Mouse (Mus musculus) midbrain, embryonic 16.5 days (tissue): Measurements from ENCODE around the gene Sergef. TPM values are rescaled to one million over a fixed set of nuclear protein-coding genes. Genes with fewer than 3 reads are reported as not detected.
"Not testable (repeated sequence)": the region's sequence is repeated elsewhere in the genome, so short reads cannot be mapped to it uniquely, and the experiment has no call there.

Experiments
- ATAC-seq: fragments of 200-750 bp; cut with Nextera tagmentation; 2 replicates; pipeline ENCODE4 v1.8.0; 2017; ENCODE audit warnings: moderate TSS enrichment
- H3K27ac ChIP-seq: fragments of 300-500 bp; sonication (generic); 2 replicates; pipeline ENCODE4 v1.5.1; 2014; ENCODE audit warnings: mild to moderate bottlenecking, low read length, mixed read lengths
- H3K27me3 ChIP-seq: fragments of 300-500 bp; sonication (generic); 2 replicates; pipeline ENCODE4 v1.6.1; 2014; ENCODE audit warnings: low read depth, low read length, mixed read lengths; ENCODE audit not compliant: control insufficient read depth, insufficient read depth
- H3K36me3 ChIP-seq: fragments of 300-500 bp; sonication (generic); 2 replicates; pipeline ENCODE4 v1.6.1; 2014; ENCODE audit warnings: mild to moderate bottlenecking, low read length, moderate library complexity, mixed read lengths; ENCODE audit not compliant: control insufficient read depth, insufficient read depth
- H3K4me1 ChIP-seq: fragments of 300-500 bp; sonication (generic); 2 replicates; pipeline ENCODE4 v1.6.1; 2014; ENCODE audit warnings: mild to moderate bottlenecking, low read length, mixed read lengths; ENCODE audit not compliant: control insufficient read depth, insufficient read depth
- H3K4me2 ChIP-seq: fragments of 300-500 bp; sonication (generic); 2 replicates; pipeline ENCODE4 v1.6.1; 2014; ENCODE audit warnings: mild to moderate bottlenecking, low read length, mixed read lengths
- H3K4me3 ChIP-seq: fragments of 300-500 bp; sonication (generic); 2 replicates; pipeline ENCODE4 v1.5.1; 2014; ENCODE audit warnings: low read depth, mild to moderate bottlenecking, low read length, moderate library complexity, mixed read lengths
- H3K9ac ChIP-seq: fragments of 300-500 bp; sonication (generic); 2 replicates; pipeline ENCODE4 v1.6.1; 2014; ENCODE audit warnings: low read depth, low read length, mixed read lengths
- H3K9me3 ChIP-seq: fragments of 300-500 bp; sonication (generic); replicated peaks from 2 replicates; pipeline ENCODE4 v1.6.1; 2014; ENCODE audit warnings: mild to moderate bottlenecking, low read length, mixed read lengths; ENCODE audit not compliant: control insufficient read depth, poor library complexity, severe bottlenecking
- WGBS: fragments of 180-500 bp; shearing (Covaris S2); extraction: QIAGEN DNeasy Blood & Tissue Kit; methylation state at CpG from one replicate; pipeline ENCODE4 v1.1.7; 2014; 5-methylcytosine and 5-hydroxymethylcytosine counted together
- polyA plus RNA-seq: library from polyadenylated mRNA; unstranded; fragments of >200 nt; fragmentation: Nextera tagmentation; extraction: Ambion mirVana; gene quantifications from 2 replicates; pipeline ENCODE4 v1.2.1, GENCODE M21; 2015

Sergef gene
- polyA plus RNA-seq, 1 experiment from 2014 or later: 45.8 TPM

- 0 out of 2 replicates have a peak, but pooled peaks have one; percentile 28 for ATAC-seq
- 0 out of 2 replicates have a peak overlapping the region, but pooled peaks have one; percentile 17 for H3K27ac ChIP-seq
- H3K9ac ChIP-seq: 0 out of 2 replicates have a peak overlapping the region, but pooled peaks have one; percentile 32
- no peak overlapping the region for H3K4me3 ChIP-seq
- no peaks in the 10 kb centered on the region; the same call in 1 of the 2 replicates for H3K36me3 ChIP-seq
- 48% methylated on average over 15 of the region's 15 CpGs for WGBS
- no peaks in the 10 kb centered on the region for H3K27me3 ChIP-seq
- H3K4me2 ChIP-seq: no peak overlapping the region
- H3K9me3 ChIP-seq: no peaks in the 10 kb centered on the region
- H3K4me1 ChIP-seq: no peaks in the 10 kb centered on the region; the same call in 1 of the 2 replicates
These were observed 66.6 kb downstream of the Sergef start for GRCm38 (mm10) chr7:46572803-46573594.

GRCm38 (mm10) chr7:46569509-46569908 lies 70.1 kb downstream of the Sergef start:
- not testable (repeated sequence) for H3K27me3 ChIP-seq, H3K9ac ChIP-seq, H3K4me2 ChIP-seq, H3K27ac ChIP-seq, H3K9me3 ChIP-seq, H3K4me3 ChIP-seq, H3K4me1 ChIP-seq, ATAC-seq
- peaks cover 10% of the 10 kb centered on the region for H3K36me3 ChIP-seq
- 75% methylated on average over 9 of the region's 9 CpGs for WGBS

GRCm38 (mm10) chr7:46566318-46567007 lies 73.1 kb downstream of the Sergef start:
- WGBS: 89% methylated on average over 8 of the region's 8 CpGs
- no peak overlapping the region for H3K27ac ChIP-seq
- no peak overlapping the region for H3K4me3 ChIP-seq
- no peaks in the 10 kb centered on the region for H3K27me3 ChIP-seq
- ATAC-seq: no peak
- H3K4me2 ChIP-seq: no peak overlapping the region
- no peaks in the 10 kb centered on the region for H3K4me1 ChIP-seq
- H3K9me3 ChIP-seq: no peaks in the 10 kb centered on the region
- H3K36me3 ChIP-seq: peaks cover 10% of the 10 kb centered on the region
- no peak overlapping the region for H3K9ac ChIP-seq

- Histone ChIP-seq H3K9ac (no peak overlapping the region), H3K27me3 (no peaks in the 10 kb centered on the region), H3K36me3 (peaks cover 10% of the 10 kb centered on the region), H3K4me2 (no peak overlapping the region), H3K4me3 (no peak overlapping the region), H3K4me1 (no peaks in the 10 kb centered on the region), H3K27ac (no peak overlapping the region), H3K9me3 (no peaks in the 10 kb centered on the region)
- 97% methylated on average over 7 of the region's 7 CpGs for WGBS
- no peak for ATAC-seq
These were observed 74.2 kb downstream of the Sergef start for GRCm38 (mm10) chr7:46565374-46565773.

GRCm38 (mm10) chr7:46563801-46564200 lies 75.8 kb downstream of the Sergef start:
- Histone ChIP-seq H3K9ac (no peak overlapping the region), H3K9me3 (no peaks in the 10 kb centered on the region), H3K27me3 (no peaks in the 10 kb centered on the region), H3K4me1 (no peaks in the 10 kb centered on the region), H3K4me3 (no peak overlapping the region), H3K36me3 (peaks cover 10% of the 10 kb centered on the region), H3K27ac (no peak overlapping the region), H3K4me2 (no peak overlapping the region)
- no peak for ATAC-seq

- no peak for ATAC-seq
- Histone ChIP-seq H3K27me3 (no peaks in the 10 kb centered on the region), H3K9me3 (no peaks in the 10 kb centered on the region), H3K27ac (no peak overlapping the region), H3K4me3 (no peak overlapping the region), H3K4me1 (peaks cover 6% of the 10 kb centered on the region; the same call in 1 of the 2 replicates), H3K9ac (no peak overlapping the region), H3K36me3 (no peaks in the 10 kb centered on the region), H3K4me2 (no peak overlapping the region)
- 94% methylated on average over 2 of the region's 2 CpGs for WGBS
These were observed 79.5 kb downstream of the Sergef start for GRCm38 (mm10) chr7:46560061-46560460.

- Histone ChIP-seq H3K4me3 (no peak overlapping the region), H3K9me3 (no peaks in the 10 kb centered on the region), H3K4me2 (no peak overlapping the region), H3K27me3 (no peaks in the 10 kb centered on the region), H3K36me3 (no peaks in the 10 kb centered on the region), H3K9ac (no peak overlapping the region), H3K27ac (no peak overlapping the region), H3K4me1 (peaks cover 10% of the 10 kb centered on the region; the same call in 1 of the 2 replicates)
- WGBS: 90% methylated on average over 6 of the region's 6 CpGs
- ATAC-seq: no peak
These were observed 80.0 kb downstream of the Sergef start for GRCm38 (mm10) chr7:46559643-46560042.

GRCm38 (mm10) chr7:46559006-46559405 lies 80.6 kb downstream of the Sergef start:
- no peak overlapping the region for H3K4me2 ChIP-seq
- H3K36me3 ChIP-seq: no peaks in the 10 kb centered on the region
- H3K27me3 ChIP-seq: no peaks in the 10 kb centered on the region
- H3K9ac ChIP-seq: no peak overlapping the region
- H3K4me3 ChIP-seq: no peak overlapping the region
- ATAC-seq: no peak
- WGBS: 86% methylated on average over 5 of the region's 5 CpGs
- no peaks in the 10 kb centered on the region for H3K9me3 ChIP-seq
- no peak overlapping the region for H3K27ac ChIP-seq
- peaks cover 11% of the 10 kb centered on the region; the same call in 1 of the 2 replicates for H3K4me1 ChIP-seq

- Histone ChIP-seq H3K4me2 (no peak overlapping the region), H3K4me3 (no peak overlapping the region), H3K27me3 (no peaks in the 10 kb centered on the region), H3K27ac (no peak overlapping the region), H3K9ac (no peak overlapping the region), H3K4me1 (peaks cover 11% of the 10 kb centered on the region; the same call in 1 of the 2 replicates), H3K9me3 (no peaks in the 10 kb centered on the region), H3K36me3 (no peaks in the 10 kb centered on the region)
- no peak for ATAC-seq
- 92% methylated on average over 4 of the region's 4 CpGs for WGBS
These were observed 81.6 kb downstream of the Sergef start for GRCm38 (mm10) chr7:46557996-46558395.
